Mouse (Mus musculus) bone marrow, adult 2 months (tissue): Measurements from ENCODE around the gene Cdh20. TPM values are rescaled to one million over a fixed set of nuclear protein-coding genes. Genes with fewer than 3 reads are reported as not detected.

Source experiments
- H3K27ac ChIP-seq: fragments of 200-500 bp; 2 replicates; pipeline ENCODE4 v1.5.1; 2012; ENCODE audit warnings: low read depth, mild to moderate bottlenecking, control low read depth, inconsistent platforms, low read length; ENCODE audit not compliant: control insufficient read depth, poor library complexity, insufficient read depth
- H3K4me1 ChIP-seq: fragments of 200-500 bp; 2 replicates; pipeline ENCODE4 v1.6.1; 2011; ENCODE audit warnings: low read length; ENCODE audit not compliant: control insufficient read depth, insufficient read depth
- H3K4me3 ChIP-seq: fragments of 200-500 bp; replicated peaks from 2 replicates; pipeline ENCODE3; 2011; ENCODE audit warnings: mild to moderate bottlenecking, low read depth, low read length, control low read depth; ENCODE audit not compliant: control insufficient read depth
- CTCF ChIP-seq: fragments of 200-500 bp; IDR thresholded peaks from 2 replicates; pipeline ENCODE4 v1.5.1; 2011; ENCODE audit warnings: low read length, control low read depth; ENCODE audit not compliant: control insufficient read depth, insufficient read depth
- POLR2A ChIP-seq: fragments of 200-500 bp; IDR thresholded peaks from 2 replicates; pipeline ENCODE4 v1.6.1; 2011; ENCODE audit warnings: low read depth, mild to moderate bottlenecking, control low read depth, low read length, borderline replicate concordance; ENCODE audit not compliant: control insufficient read depth
- WGBS: fragments of 180-500 bp; shearing (Covaris S2); methylation state at CpG from one replicate; pipeline ENCODE4 v1.1.7; 2018; 5-methylcytosine and 5-hydroxymethylcytosine counted together
- polyA plus RNA-seq: library from polyadenylated mRNA; stranded (reverse); fragments of >200 nt; gene quantifications from 2 replicates; pipeline ENCODE4 v1.2.4, GENCODE M21; 2011; ENCODE audit warnings: low replicate concordance; ENCODE audit not compliant: missing spikeins, insufficient read depth, insufficient read length

Gene Cdh20
- polyA plus RNA-seq, 1 experiment: not detected

DNA sequence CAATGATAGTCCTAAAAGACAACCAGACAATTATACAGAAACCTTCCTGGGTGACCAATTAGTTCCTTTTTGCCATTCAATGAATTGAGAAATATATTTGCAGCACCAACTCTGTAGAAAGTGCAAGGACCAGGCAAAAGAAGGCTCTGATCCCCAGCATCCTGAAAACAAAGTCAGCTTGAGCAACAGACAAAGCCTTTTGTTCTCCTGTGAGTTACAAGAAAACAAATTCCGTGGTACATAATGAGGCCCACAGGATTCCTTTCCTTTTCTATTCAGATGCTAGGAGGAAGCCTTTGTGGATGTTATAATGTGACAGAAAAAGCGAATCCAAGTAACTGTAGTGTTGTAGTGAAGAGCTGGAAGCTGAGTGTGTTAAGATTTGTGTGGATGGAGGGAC is 244.3 kb downstream of the Cdh20 start:
- H3K4me3 ChIP-seq: no peak overlapping the region
- H3K27ac ChIP-seq: no peak overlapping the region
- WGBS: 32% methylated on average over 2 of the region's 2 CpGs
- no peaks in the 10 kb centered on the region for H3K4me1 ChIP-seq
- no peak for TF ChIP-seq POLR2A
- TF ChIP-seq CTCF: no peak

DNA sequence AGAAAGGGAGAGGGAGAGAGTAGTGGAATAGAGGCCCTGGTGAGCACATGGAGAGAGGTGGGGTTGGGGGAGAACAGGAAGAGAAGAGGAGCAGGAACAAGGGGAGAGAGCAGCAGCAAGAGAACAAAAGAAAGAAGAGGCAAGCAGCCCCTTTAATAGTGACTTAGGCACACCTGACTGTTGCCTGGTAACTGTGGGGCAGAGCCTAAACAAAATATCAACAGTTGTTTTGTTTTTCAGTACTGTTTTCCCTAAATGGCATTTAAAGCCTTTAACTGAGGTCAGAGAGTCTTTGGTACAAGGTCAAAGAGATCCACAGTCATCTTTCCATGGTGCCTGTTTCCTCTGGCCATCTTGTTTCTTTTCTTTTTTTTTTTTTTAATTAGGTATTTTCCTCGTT is 245.0 kb downstream of the Cdh20 start:
- H3K27ac ChIP-seq: no peak overlapping the region
- no peak for TF ChIP-seq CTCF
- H3K4me1 ChIP-seq: no peaks in the 10 kb centered on the region
- H3K4me3 ChIP-seq: no peak overlapping the region
- 40% methylated on average over 1 of the region's 1 CpGs for WGBS

DNA sequence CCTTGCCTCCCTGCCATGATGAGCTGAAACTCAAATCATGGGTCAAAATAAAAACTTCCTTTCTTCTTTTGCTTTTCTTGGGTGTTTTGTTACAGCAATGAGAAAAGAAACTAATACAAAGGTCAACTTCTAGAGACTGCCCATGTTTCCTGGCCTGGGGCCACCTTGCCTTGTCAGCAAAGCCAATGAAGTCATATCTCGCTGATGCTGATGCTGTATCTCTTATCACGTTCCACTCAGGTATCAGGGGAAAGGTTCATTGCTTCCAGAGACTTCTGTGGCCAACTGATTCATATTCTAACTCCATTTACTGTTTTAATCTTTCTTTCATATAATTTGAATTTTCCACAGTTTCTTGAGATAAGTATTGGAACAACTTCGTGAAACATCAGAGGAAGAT is 273.3 kb downstream of the Cdh20 start:
- Histone ChIP-seq H3K4me1 (no peaks in the 10 kb centered on the region), H3K27ac (no peak overlapping the region), H3K4me3 (no peak overlapping the region)
- WGBS: 73% methylated on average over 3 of the region's 3 CpGs
- TF ChIP-seq CTCF (no peak), POLR2A (no peak)
